Mouse (Mus musculus) heart, postnatal 0 days (tissue): ENCODE measurements around the gene Dcaf17.

Experiments
- CTCF ChIP-seq: IDR thresholded peaks from 2 replicates; pipeline ENCODE4 v1.5.1; 2016; ENCODE audit warnings: antibody characterized with exemption, control low read depth, low read depth
- EP300 ChIP-seq: IDR thresholded peaks from 2 replicates; pipeline ENCODE4 v1.6.1; 2016; ENCODE audit warnings: antibody characterized with exemption, low read depth

GRCm38 (mm10) chr2:71104696-71105095 is 49.6 kb downstream of the Dcaf17 start:
- no peak for TF ChIP-seq CTCF
- TF ChIP-seq EP300: no peak
